Mouse (Mus musculus) CH12.LX (cell line): ENCODE data around the gene Zfp213.

Source experiments
- CHD2 ChIP-seq: IDR thresholded peaks from 2 replicates; pipeline ENCODE4 v1.6.1; 2011; ENCODE audit warnings: low read length, improper control_type of control experiment
- CTCF ChIP-seq, 2 experiments: IDR thresholded peaks in 1 of 2; conservative IDR thresholded peaks in 1 of 2; 2 replicates each; pipeline ENCODE4 v1.5.1; 2011 to 2012; ENCODE audit warnings: low read depth in 2 of 2, low read length in 2 of 2, improper control_type of control experiment in 1 of 2, inconsistent platforms in 1 of 2, mild to moderate bottlenecking in 1 of 2, moderate library complexity in 1 of 2
- EP300 ChIP-seq: IDR thresholded peaks from 2 replicates; pipeline ENCODE4 v1.6.1; 2011; ENCODE audit warnings: low read length, improper control_type of control experiment
- HCFC1 ChIP-seq: IDR thresholded peaks from 2 replicates; pipeline ENCODE4 v1.6.1; 2012; ENCODE audit warnings: low read depth, mild to moderate bottlenecking, inconsistent platforms, low read length, improper control_type of control experiment
- JUN ChIP-seq: IDR thresholded peaks from 2 replicates; pipeline ENCODE4 v1.6.1; 2011; ENCODE audit warnings: low read depth, mild to moderate bottlenecking, low read length, improper control_type of control experiment, moderate library complexity; ENCODE audit not compliant: insufficient read depth
- MAFK ChIP-seq: IDR thresholded peaks from 2 replicates; pipeline ENCODE4 v1.6.1; 2011; ENCODE audit warnings: low read length, improper control_type of control experiment; ENCODE audit not compliant: insufficient replicate concordance
- POLR2A ChIP-seq: IDR thresholded peaks from 2 replicates; pipeline ENCODE4 v1.6.1; 2011; ENCODE audit warnings: low read depth, mild to moderate bottlenecking, improper control_type of control experiment, low read length
- POLR2AphosphoS2 ChIP-seq: IDR thresholded peaks from 2 replicates; pipeline ENCODE4 v1.6.1; 2011; ENCODE audit warnings: low read depth, low read length, improper control_type of control experiment
- USF1 ChIP-seq: IDR thresholded peaks from 2 replicates; pipeline ENCODE4 v1.6.1; 2014; ENCODE audit warnings: low read depth, mild to moderate bottlenecking, inconsistent platforms, low read length, improper control_type of control experiment
- ZC3H11A ChIP-seq: IDR thresholded peaks from 2 replicates; pipeline ENCODE4 v1.6.1; 2012; ENCODE audit warnings: low read depth, mild to moderate bottlenecking, inconsistent platforms, low read length, improper control_type of control experiment

- no peak for TF ChIP-seq POLR2A
- no peak for TF ChIP-seq CTCF (conservative IDR thresholded peaks at IDR 0.05 in 1 of 2, IDR thresholded peaks at IDR 0.05 in 1 of 2; ENCODE audit: low read depth in 2 of 2, low read length in 2 of 2)
- TF ChIP-seq ZC3H11A = no peak
- TF ChIP-seq EP300 = no peak
- TF ChIP-seq CHD2 = no peak
- TF ChIP-seq MAFK = no peak
- no peak for TF ChIP-seq JUN
- TF ChIP-seq USF1 = no peak
- no peak for TF ChIP-seq HCFC1
- no peak for TF ChIP-seq POLR2AphosphoS2
Observed at GRCm38 (mm10) chr17:23568370-23568769, 4.3 kb upstream of the Zfp213 start.
